Mouse (Mus musculus) intestine, embryonic 15.5 days (tissue): ENCODE data around the gene Sytl4. TPM values are rescaled to one million over a fixed set of nuclear protein-coding genes. Genes with fewer than 3 reads are reported as not detected.

ENCODE experiments used
- ATAC-seq: fragments of 200-750 bp; cut with Nextera tagmentation; 2 replicates; pipeline ENCODE4 v1.8.0; 2017; ENCODE audit warnings: moderate TSS enrichment, moderate library complexity
- H3K27ac ChIP-seq: fragments of 300-500 bp; sonication (generic); 2 replicates; pipeline ENCODE4 v1.5.1; 2015; ENCODE audit warnings: mild to moderate bottlenecking, inconsistent platforms
- H3K27me3 ChIP-seq: fragments of 300-500 bp; sonication (generic); replicated peaks from 2 replicates; pipeline ENCODE4 v1.6.1; 2015; ENCODE audit warnings: inconsistent platforms
- H3K36me3 ChIP-seq: fragments of 300-500 bp; sonication (generic); 2 replicates; pipeline ENCODE4 v1.6.1; 2015; ENCODE audit warnings: inconsistent platforms
- H3K4me1 ChIP-seq: fragments of 300-500 bp; sonication (generic); replicated peaks from 2 replicates; pipeline ENCODE4 v1.6.1; 2015; ENCODE audit warnings: inconsistent platforms
- H3K4me2 ChIP-seq: fragments of 300-500 bp; sonication (generic); replicated peaks from 2 replicates; pipeline ENCODE4 v1.6.1; 2015; ENCODE audit warnings: mild to moderate bottlenecking, inconsistent platforms
- H3K4me3 ChIP-seq: fragments of 300-500 bp; sonication (generic); replicated peaks from 2 replicates; pipeline ENCODE4 v1.5.1; 2015; ENCODE audit warnings: inconsistent platforms
- H3K9ac ChIP-seq: fragments of 300-500 bp; sonication (generic); 2 replicates; pipeline ENCODE4 v1.6.1; 2015; ENCODE audit warnings: inconsistent platforms
- H3K9me3 ChIP-seq: fragments of 300-500 bp; sonication (generic); 2 replicates; pipeline ENCODE4 v1.6.1; 2016; ENCODE audit warnings: inconsistent platforms
- WGBS: fragments of 180-500 bp; shearing (Covaris S2); methylation state at CpG from one replicate; pipeline ENCODE4 v1.1.7; 2015; 5-methylcytosine and 5-hydroxymethylcytosine counted together
- polyA plus RNA-seq: library from polyadenylated mRNA; unstranded; fragments of >200 nt; fragmentation: Nextera tagmentation; extraction: Ambion mirVana; gene quantifications from 2 replicates; pipeline ENCODE4 v1.2.1, GENCODE M21; 2015

The Sytl4 gene
- 3.6 and 4.9 TPM in 2 replicates for polyA plus RNA-seq

DNA sequence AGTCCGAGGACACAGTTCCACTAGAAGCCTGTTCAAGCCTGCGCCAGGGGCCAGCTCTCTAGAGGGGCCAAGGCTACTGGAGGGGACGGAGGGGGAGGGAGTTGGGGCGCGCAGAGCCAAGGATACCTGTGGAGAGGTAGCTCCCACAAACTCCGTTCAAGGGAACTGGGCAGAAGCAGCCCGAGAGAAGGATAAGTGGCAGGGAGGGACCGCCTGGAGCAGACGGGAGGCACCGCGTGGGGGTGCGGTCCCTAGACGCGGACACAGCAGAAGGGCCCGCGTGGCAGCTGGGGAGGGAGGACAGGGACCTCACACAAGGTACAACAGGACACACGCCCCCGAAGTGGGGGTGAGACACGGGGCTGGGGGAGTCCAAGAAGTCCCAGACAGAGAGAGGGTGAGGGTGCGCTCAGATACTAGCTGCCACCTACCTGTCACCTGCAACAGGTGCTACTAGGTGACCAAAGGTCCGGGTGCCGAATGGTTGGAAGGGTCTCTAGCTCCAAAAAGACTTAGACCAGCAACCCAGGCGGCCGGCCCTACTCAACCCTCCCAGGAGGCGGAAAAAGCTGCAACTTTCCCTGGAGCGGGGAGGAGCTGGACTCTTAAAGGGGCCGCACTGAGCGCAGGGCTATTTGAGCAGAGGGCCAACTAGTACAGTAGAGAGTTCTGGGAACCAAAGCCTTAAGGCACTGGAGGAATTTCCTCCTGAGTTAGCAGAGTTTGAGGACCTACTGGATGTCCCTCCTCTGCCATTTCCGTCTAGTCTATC lies at the start of gene Sytl4:
Sytl4 (minus strand) TSS at position 582 of the 772 bp plus-strand sequence.
- ATAC-seq: peak; percentile 87
- Histone ChIP-seq H3K27me3 (0 out of 2 replicates have a peak, but pooled peaks cover 3% of the 10 kb centered on the region), H3K9ac (peak within 1 kb of the TSS; percentile 42), H3K27ac (no peak within 1 kb of the TSS), H3K4me3 (peak within 1 kb of the TSS; percentile 47), H3K4me2 (peak within 1 kb of the TSS; percentile 80), H3K36me3 (no peaks in the 10 kb centered on the region), H3K4me1 (no peaks in the 10 kb centered on the region), H3K9me3 (no peaks in the 10 kb centered on the region)
- 18% methylated on average over 29 of the region's 29 CpGs for WGBS

DNA sequence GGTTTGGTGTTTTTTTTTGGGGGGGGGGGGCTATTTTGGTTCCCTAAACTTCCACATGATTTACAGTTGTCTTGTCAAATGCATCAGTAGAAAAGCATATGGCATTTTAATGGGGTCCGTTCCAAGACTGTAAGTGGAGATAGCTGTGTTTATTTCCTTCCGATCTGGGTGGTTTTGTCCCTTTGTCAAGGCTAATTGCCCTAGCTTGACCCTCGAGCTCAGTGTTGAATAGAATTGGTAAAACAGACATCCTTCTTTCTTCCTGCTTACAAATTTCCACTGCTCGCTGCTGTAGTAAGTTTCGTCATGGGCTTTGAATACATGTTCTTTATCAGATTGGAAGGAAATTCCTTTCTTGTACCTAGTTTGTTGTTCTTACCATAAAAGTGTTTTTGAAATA lies 39.1 kb upstream of the Sytl4 start:
- no peak overlapping the region for H3K4me3 ChIP-seq
- H3K27me3 ChIP-seq: no peaks in the 10 kb centered on the region
- no peaks in the 10 kb centered on the region for H3K36me3 ChIP-seq
- no peak overlapping the region for H3K4me2 ChIP-seq
- 42% methylated on average over 5 of the region's 5 CpGs for WGBS
- H3K27ac ChIP-seq: no peak overlapping the region
- no peak for ATAC-seq
- H3K4me1 ChIP-seq: no peaks in the 10 kb centered on the region
- H3K9me3 ChIP-seq: no peaks in the 10 kb centered on the region
- H3K9ac ChIP-seq: no peak overlapping the region

- Histone ChIP-seq H3K4me1 (no peaks in the 10 kb centered on the region), H3K27me3 (no peaks in the 10 kb centered on the region), H3K4me2 (no peak overlapping the region), H3K36me3 (no peaks in the 10 kb centered on the region), H3K27ac (no peak overlapping the region), H3K9ac (no peak overlapping the region), H3K9me3 (no peaks in the 10 kb centered on the region), H3K4me3 (no peak overlapping the region)
- 19% methylated on average over 9 of the region's 9 CpGs for WGBS
- peak; percentile 53; the same call in 1 of the 2 replicates for ATAC-seq
Measured at GRCm38 (mm10) chrX:134019005-134019404, 37.4 kb upstream of the Sytl4 start.

DNA sequence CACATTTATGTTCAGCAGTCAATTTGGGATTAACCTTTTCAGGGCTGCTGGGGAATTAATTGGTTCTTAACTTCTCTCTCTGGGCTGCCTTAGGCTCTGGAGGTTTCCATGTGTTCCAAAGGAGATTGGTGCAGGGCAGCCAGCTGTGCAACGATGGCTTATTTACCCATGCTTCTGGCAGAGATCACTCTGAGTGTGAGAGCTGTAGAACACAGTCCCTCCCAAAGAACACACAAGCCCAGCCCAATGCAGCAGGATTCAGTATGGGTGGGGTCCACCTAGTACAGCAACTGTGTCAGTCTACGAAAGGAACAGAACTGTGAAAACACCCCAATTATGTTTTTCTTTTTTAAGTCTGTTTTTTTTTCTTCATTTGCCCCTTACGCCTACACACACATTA lies 14.3 kb upstream of the Sytl4 start:
- no peak for ATAC-seq
- H3K27ac ChIP-seq: no peak overlapping the region
- H3K4me2 ChIP-seq: no peak overlapping the region
- no peaks in the 10 kb centered on the region for H3K27me3 ChIP-seq
- H3K4me1 ChIP-seq: no peaks in the 10 kb centered on the region
- H3K4me3 ChIP-seq: no peak overlapping the region
- H3K36me3 ChIP-seq: no peaks in the 10 kb centered on the region
- WGBS: 61% methylated on average over 3 of the region's 3 CpGs
- H3K9ac ChIP-seq: no peak overlapping the region
- no peaks in the 10 kb centered on the region for H3K9me3 ChIP-seq

DNA sequence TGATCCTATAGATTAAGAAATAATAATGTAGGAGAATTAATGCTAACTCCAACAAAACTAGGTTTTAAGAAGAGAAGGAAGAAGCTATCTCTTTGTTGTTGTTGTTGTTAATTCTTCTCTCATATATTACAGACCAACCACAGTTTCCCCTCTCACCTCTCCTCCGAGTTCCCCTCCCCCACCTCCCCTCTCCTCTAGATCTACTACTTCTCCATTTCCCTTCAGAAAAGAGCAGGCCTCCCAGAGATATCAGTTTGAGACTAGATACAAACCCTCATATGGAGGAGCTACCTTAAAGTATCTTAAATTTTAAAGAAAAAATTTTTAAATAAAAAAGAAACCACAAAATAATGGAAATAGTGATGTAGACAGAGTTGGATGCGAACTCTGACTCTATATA lies 17.0 kb downstream of the Sytl4 start:
- Histone ChIP-seq H3K9ac (no peak overlapping the region), H3K27ac (no peak overlapping the region), H3K4me1 (no peaks in the 10 kb centered on the region), H3K27me3 (no peaks in the 10 kb centered on the region), H3K4me2 (no peak overlapping the region), H3K4me3 (no peak overlapping the region), H3K36me3 (no peaks in the 10 kb centered on the region), H3K9me3 (no peaks in the 10 kb centered on the region)
- ATAC-seq: no peak
- 73% methylated on average over 2 of the region's 2 CpGs for WGBS

GRCm38 (mm10) chrX:133960617-133961016 lies 21.0 kb downstream of the Sytl4 start:
- Histone ChIP-seq H3K27ac (no peak overlapping the region), H3K4me1 (no peaks in the 10 kb centered on the region), H3K36me3 (no peaks in the 10 kb centered on the region), H3K4me3 (no peak overlapping the region), H3K9ac (no peak overlapping the region), H3K9me3 (no peaks in the 10 kb centered on the region), H3K4me2 (no peak overlapping the region), H3K27me3 (no peaks in the 10 kb centered on the region)
- WGBS: 65% methylated on average over 2 of the region's 2 CpGs
- no peak for ATAC-seq

GRCm38 (mm10) chrX:133954661-133955060 lies 27.0 kb downstream of the Sytl4 start:
- H3K36me3 ChIP-seq: no peaks in the 10 kb centered on the region
- H3K4me3 ChIP-seq: no peak overlapping the region
- no peaks in the 10 kb centered on the region for H3K27me3 ChIP-seq
- H3K4me1 ChIP-seq: no peaks in the 10 kb centered on the region
- 59% methylated on average over 7 of the region's 7 CpGs for WGBS
- H3K9ac ChIP-seq: no peak overlapping the region
- no peak overlapping the region for H3K27ac ChIP-seq
- no peaks in the 10 kb centered on the region for H3K9me3 ChIP-seq
- H3K4me2 ChIP-seq: no peak overlapping the region
- no peak for ATAC-seq

DNA sequence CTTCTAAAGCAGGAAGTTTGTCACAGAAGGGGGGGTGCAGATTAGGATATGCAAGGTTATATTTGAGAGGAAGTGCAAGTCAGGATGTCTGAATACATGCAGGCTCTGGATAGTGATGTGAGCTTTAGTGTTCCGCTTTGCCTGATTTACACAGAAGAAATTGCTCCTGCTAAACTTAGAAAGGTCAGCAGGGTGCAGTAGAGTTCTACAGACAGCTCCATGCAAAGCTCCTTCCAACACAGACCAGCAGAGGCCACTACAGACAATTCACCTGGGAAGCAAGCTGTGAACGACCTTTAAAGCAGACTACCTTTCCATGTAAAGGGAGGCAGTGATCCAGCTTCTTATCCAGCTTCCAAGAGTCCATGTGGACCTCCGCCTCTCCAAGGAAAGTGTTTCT lies 34.2 kb downstream of the Sytl4 start:
- no peaks in the 10 kb centered on the region for H3K9me3 ChIP-seq
- no peaks in the 10 kb centered on the region for H3K36me3 ChIP-seq
- no peaks in the 10 kb centered on the region for H3K27me3 ChIP-seq
- peak; percentile 77 for ATAC-seq
- WGBS: 34% methylated on average over 3 of the region's 3 CpGs
- H3K4me1 ChIP-seq: no peaks in the 10 kb centered on the region
- no peak overlapping the region for H3K4me3 ChIP-seq
- no peak overlapping the region for H3K27ac ChIP-seq
- H3K9ac ChIP-seq: no peak overlapping the region
- H3K4me2 ChIP-seq: no peak overlapping the region

DNA sequence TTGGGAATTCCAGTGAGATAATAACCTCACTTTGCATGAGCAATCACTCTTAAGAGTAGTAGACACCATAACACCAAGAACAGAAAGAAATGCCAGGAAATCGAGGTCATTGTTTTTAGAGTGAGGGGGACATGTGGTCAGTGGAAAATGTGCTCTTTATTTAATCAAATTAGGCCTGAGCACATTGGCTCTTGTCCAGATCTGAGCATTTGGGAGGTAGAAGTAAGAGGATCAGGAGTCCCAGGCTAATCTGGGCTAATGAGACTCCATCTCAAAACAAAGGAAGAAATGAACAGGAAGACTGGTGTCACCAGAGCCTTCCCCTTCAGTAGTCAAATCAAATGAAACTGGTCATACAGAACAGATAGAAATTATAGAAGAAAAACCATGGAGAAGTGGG lies 42.1 kb downstream of the Sytl4 start:
- no peaks in the 10 kb centered on the region for H3K36me3 ChIP-seq
- no peak overlapping the region for H3K9ac ChIP-seq
- no peaks in the 10 kb centered on the region for H3K4me1 ChIP-seq
- no peak overlapping the region for H3K27ac ChIP-seq
- no peak overlapping the region for H3K4me2 ChIP-seq
- WGBS: 58% methylated on average over 1 of the region's 1 CpGs
- no peaks in the 10 kb centered on the region for H3K27me3 ChIP-seq
- ATAC-seq: no peak
- H3K9me3 ChIP-seq: no peaks in the 10 kb centered on the region
- no peak overlapping the region for H3K4me3 ChIP-seq

DNA sequence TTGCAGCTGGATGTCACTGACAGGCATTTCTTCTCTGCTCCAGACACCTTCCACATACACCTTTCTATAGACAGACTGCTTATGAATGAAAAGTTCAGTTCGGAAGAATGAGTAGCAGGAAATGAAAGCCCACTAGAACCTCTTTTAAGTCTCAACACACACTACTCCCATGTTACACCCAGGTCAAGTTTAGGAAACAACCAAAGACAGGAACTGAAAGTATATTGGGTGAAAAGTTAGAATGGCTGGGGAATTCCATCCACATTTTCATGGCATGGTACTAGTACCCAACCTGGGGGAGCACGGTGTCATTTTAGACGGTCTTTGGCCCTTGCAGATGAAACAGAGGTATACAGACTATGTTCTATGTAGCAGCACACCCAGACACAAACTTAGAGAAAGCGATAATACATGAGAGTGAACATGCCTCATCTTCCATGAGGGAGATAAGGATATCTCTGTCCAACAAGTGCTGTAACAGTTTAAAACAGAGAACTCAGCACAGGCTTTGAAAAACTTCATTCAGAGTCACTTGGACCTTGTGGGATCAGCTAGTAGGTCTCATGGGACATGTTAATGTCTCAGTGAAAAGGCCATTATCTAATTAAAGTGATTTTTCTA lies 44.9 kb downstream of the Sytl4 start:
- Histone ChIP-seq H3K27me3 (no peaks in the 10 kb centered on the region), H3K4me1 (no peaks in the 10 kb centered on the region), H3K36me3 (no peaks in the 10 kb centered on the region), H3K4me2 (no peak overlapping the region), H3K9me3 (no peaks in the 10 kb centered on the region), H3K27ac (no peak overlapping the region), H3K4me3 (no peak overlapping the region), H3K9ac (no peak overlapping the region)
- 81% methylated on average over 4 of the region's 4 CpGs for WGBS
- ATAC-seq: no peak

DNA sequence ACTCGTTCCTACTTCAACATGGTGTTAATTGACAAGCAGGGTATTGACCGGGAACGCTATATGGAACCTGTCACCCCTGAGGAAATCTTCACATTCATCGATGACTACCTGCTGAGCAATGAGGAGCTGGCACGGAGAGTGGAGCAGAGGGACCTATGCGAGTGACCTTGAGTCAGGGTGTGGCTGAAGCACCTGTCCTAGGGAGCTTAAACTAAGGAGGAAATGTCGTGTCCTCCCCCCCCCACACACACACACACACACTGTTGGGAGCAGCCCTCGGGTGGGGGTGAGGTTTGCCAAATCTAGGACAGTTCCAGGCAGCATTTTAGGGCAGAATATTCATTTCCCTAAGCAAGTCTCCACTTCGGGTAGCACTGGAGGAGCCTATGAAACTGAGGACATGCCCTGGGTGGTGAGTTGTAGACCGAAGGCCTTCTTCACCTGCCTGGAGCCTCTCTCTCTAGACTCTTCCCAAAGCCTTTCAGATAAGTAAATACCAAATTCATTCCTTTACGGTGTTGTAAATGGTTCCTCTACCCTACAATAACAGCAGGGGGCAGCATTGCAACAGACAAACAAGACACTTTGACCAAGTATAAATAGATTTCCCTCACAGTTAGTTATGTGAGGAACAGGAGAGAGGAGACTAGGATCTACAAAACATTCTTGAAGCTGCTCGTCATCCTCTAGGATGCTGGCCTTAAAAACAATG lies 50.2 kb downstream of the Sytl4 start:
- Histone ChIP-seq H3K4me3 (no peak overlapping the region), H3K9ac (no peak overlapping the region), H3K36me3 (no peaks in the 10 kb centered on the region), H3K27ac (no peak overlapping the region), H3K4me1 (no peaks in the 10 kb centered on the region), H3K4me2 (no peak overlapping the region), H3K27me3 (no peaks in the 10 kb centered on the region), H3K9me3 (no peaks in the 10 kb centered on the region)
- 63% methylated on average over 12 of the region's 12 CpGs for WGBS
- peak; percentile 75 for ATAC-seq

DNA sequence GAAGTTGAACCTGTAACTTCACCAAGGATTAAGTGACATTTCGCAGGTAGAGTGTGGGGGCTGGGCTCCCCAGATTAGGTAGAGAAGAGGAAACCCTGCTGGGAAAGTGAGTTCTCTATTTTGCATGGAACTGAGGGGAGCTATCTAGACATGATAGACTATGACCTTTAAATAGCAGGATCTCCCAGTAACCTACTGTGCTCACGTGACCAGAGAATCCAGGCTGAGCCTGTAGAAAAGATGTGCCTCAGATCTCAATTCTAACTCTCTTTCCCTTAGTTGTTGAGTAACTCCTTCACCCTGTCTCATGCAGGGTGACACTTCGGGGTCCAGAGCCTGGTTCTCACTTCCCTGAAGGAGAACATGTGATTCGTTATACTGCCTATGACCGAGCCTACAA lies 54.9 kb downstream of the Sytl4 start:
- Histone ChIP-seq H3K9ac (no peak overlapping the region), H3K4me2 (no peak overlapping the region), H3K9me3 (no peaks in the 10 kb centered on the region), H3K27me3 (no peaks in the 10 kb centered on the region), H3K4me3 (no peak overlapping the region), H3K4me1 (no peaks in the 10 kb centered on the region), H3K27ac (no peak overlapping the region), H3K36me3 (no peaks in the 10 kb centered on the region)
- WGBS: 76% methylated on average over 5 of the region's 5 CpGs
- ATAC-seq: no peak
